ENCODE assay signal across 7 mouse cellular contexts in genomic region chr2:34753811-34754550, GRCm38 (mm10). TPM values are rescaled to one million over a fixed set of nuclear protein-coding genes. Genes with fewer than 3 reads are reported as not detected.
DNase-seq lines count a peak whose midpoint lies in the region; ATAC-seq lines count a peak whose summit lies in the region.

No protein-coding gene starts in this region.

- H3K4me1 ChIP-seq in embryonic facial prominence, embryonic 10.5 days, result peaks cover 17% of the 10 kb centered on the region
- H3K4me1 ChIP-seq in limb, embryonic 12.5 days (replicated peaks), result peaks cover 5% of the 10 kb centered on the region
- peaks cover 20% of the 10 kb centered on the region for H3K4me1 ChIP-seq in midbrain, embryonic 14.5 days (ENCODE audit: control insufficient read depth, insufficient read depth, low read length)

- WGBS in embryonic facial prominence, embryonic 10.5 days, result under 1% methylated on average over 105 of the region's 106 CpGs
- WGBS in limb, embryonic 12.5 days, result under 1% methylated on average over 102 of the region's 106 CpGs
- WGBS in midbrain, embryonic 14.5 days, result under 1% methylated on average over 96 of the region's 106 CpGs

- H3K9me3 ChIP-seq in embryonic facial prominence, embryonic 10.5 days, result no peaks in the 10 kb centered on the region
- H3K9me3 ChIP-seq in limb, embryonic 12.5 days, result no peaks in the 10 kb centered on the region
- H3K9me3 ChIP-seq in midbrain, embryonic 14.5 days (ENCODE audit: control insufficient read depth, low read length), result no peaks in the 10 kb centered on the region

- DNase-seq in adrenal gland, postnatal 14 days, result peak; percentile 96
- peak; percentile 93 for DNase-seq in embryonic facial prominence, embryonic 10.5 days (ENCODE audit: low spot score)
- peak; percentile 99 for DNase-seq in heart, adult 11 months
- DNase-seq in kidney, adult 18-20 months, result peak; percentile 88
- peak; percentile 93 for DNase-seq in midbrain, embryonic 14.5 days
- peak; percentile 82 for DNase-seq in spleen, adult 12 weeks (ENCODE audit: low spot score)

- H3K36me3 ChIP-seq in embryonic facial prominence, embryonic 10.5 days (replicated peaks), result no peaks in the 10 kb centered on the region
- H3K36me3 ChIP-seq in limb, embryonic 12.5 days, result no peaks in the 10 kb centered on the region
- no peaks in the 10 kb centered on the region for H3K36me3 ChIP-seq in midbrain, embryonic 14.5 days (ENCODE audit: control insufficient read depth, insufficient read depth, low read length)

- peak overlapping the region; percentile 97 for H3K27ac ChIP-seq in embryonic facial prominence, embryonic 10.5 days (replicated peaks)
- peak overlapping the region; percentile 93 for H3K27ac ChIP-seq in limb, embryonic 12.5 days
- peak overlapping the region; percentile 95 for H3K27ac ChIP-seq in midbrain, embryonic 14.5 days (replicated peaks; ENCODE audit: low read depth, low read length)

- H3K9ac ChIP-seq in limb, embryonic 12.5 days (replicated peaks), result peak overlapping the region; percentile 96
- H3K9ac ChIP-seq in midbrain, embryonic 14.5 days (replicated peaks; ENCODE audit: low read length), result peak overlapping the region; percentile 97

- peak overlapping the region; percentile 94 for H3K4me3 ChIP-seq in embryonic facial prominence, embryonic 10.5 days
- peak overlapping the region; percentile 98 for H3K4me3 ChIP-seq in limb, embryonic 12.5 days (replicated peaks)
- peak overlapping the region; percentile 77 for H3K4me3 ChIP-seq in midbrain, embryonic 14.5 days (replicated peaks; ENCODE audit: low read depth, low read length)

- H3K27me3 ChIP-seq in embryonic facial prominence, embryonic 10.5 days (replicated peaks; ENCODE audit: low read depth, poor library complexity, severe bottlenecking), result no peaks in the 10 kb centered on the region
- no peaks in the 10 kb centered on the region for H3K27me3 ChIP-seq in limb, embryonic 12.5 days
- no peaks in the 10 kb centered on the region for H3K27me3 ChIP-seq in midbrain, embryonic 14.5 days (ENCODE audit: control insufficient read depth, insufficient read depth, low read length)

- peak overlapping the region; percentile 68 for H3K4me2 ChIP-seq in limb, embryonic 12.5 days
- H3K4me2 ChIP-seq in midbrain, embryonic 14.5 days (ENCODE audit: low read length), result peak overlapping the region; percentile 73

- peak; percentile 93 for ATAC-seq in limb, embryonic 12.5 days (ENCODE audit: insufficient number of reproducible peaks, insufficient read depth, low FRiP score, low TSS enrichment, low read depth)
- ATAC-seq in midbrain, embryonic 14.5 days (ENCODE audit: low FRiP score, low TSS enrichment), result peak; percentile 93

RNA-seq across cellular contexts. Expression of gene Gapvd1, which starts 1.1 kb away (rescaled TPM):
- total RNA-seq in adrenal gland, postnatal 14 days (2021), result 55.5 and 58.2 TPM in 2 replicates
- polyA plus RNA-seq in embryonic facial prominence, embryonic 10.5 days (2016; fragmentation: Nextera tagmentation; extraction: Ambion mirVana), result 80.6 and 87.1 TPM in 2 replicates
- polyA plus RNA-seq in limb, embryonic 12.5 days (2016; fragmentation: Nextera tagmentation; extraction: Ambion mirVana), result 92.9 and 104 TPM in 2 replicates
- 91.8 and 132 TPM in 2 replicates for polyA plus RNA-seq in midbrain, embryonic 14.5 days (2014; fragmentation: Nextera tagmentation; extraction: Ambion mirVana)

RNA-seq across cellular contexts. Expression of gene Hspa5, which starts 17.8 kb away (rescaled TPM):
- total RNA-seq in adrenal gland, postnatal 14 days (2021), result 552 and 555 TPM in 2 replicates
- 908 and 968 TPM in 2 replicates for polyA plus RNA-seq in embryonic facial prominence, embryonic 10.5 days (2016; fragmentation: Nextera tagmentation; extraction: Ambion mirVana)
- 756 and 817 TPM in 2 replicates for polyA plus RNA-seq in limb, embryonic 12.5 days (2016; fragmentation: Nextera tagmentation; extraction: Ambion mirVana)
- 299 and 450 TPM in 2 replicates for polyA plus RNA-seq in midbrain, embryonic 14.5 days (2014; fragmentation: Nextera tagmentation; extraction: Ambion mirVana)

RNA-seq across cellular contexts. Expression of gene Rabepk, which starts 45.7 kb away (rescaled TPM):
- total RNA-seq in adrenal gland, postnatal 14 days (2021), result 24.8 and 29.7 TPM in 2 replicates
- polyA plus RNA-seq in embryonic facial prominence, embryonic 10.5 days (2016; fragmentation: Nextera tagmentation; extraction: Ambion mirVana), result 39.3 and 44.2 TPM in 2 replicates
- polyA plus RNA-seq in limb, embryonic 12.5 days (2016; fragmentation: Nextera tagmentation; extraction: Ambion mirVana), result 33.4 and 35.7 TPM in 2 replicates
- polyA plus RNA-seq in midbrain, embryonic 14.5 days (2014; fragmentation: Nextera tagmentation; extraction: Ambion mirVana), result 20.3 and 25.4 TPM in 2 replicates

Comparison
In these comparisons a context has a peak if more than half of its experiments do, and no peak if none do; other contexts are left out.
1. Peak in every context shown above with its lines: DNase-seq, ATAC-seq, H3K4me3 ChIP-seq and H3K27ac ChIP-seq.